Mouse (Mus musculus): Measurements from ENCODE around the gene Gpr155. TPM values are rescaled to one million over a fixed set of nuclear protein-coding genes. Genes with fewer than 3 reads are reported as not detected.

Gpr155 gene
- polyA plus RNA-seq, 1 experiment, result 6.2 TPM

DNA sequence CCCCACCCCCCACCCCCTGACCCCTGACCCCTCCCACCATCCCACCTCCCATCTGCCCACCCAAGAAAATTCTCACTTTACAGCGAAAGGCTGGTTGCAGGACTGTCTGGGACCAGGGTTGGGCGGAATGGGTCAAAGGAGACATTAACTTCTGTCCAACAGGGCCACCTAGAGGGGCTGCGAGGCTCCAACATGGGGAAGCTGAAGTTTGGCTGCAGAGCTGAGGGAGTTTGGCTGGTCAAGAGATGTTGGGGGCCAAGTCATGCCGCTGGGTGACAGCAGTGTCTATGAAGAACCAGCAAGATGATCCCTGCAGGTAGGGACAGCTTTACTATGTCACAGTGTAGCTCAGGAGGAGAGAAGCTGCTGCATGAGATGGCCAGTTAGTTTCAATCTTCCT, 32.9 kb upstream of the Gpr155 start:
- no peak overlapping the region for H3K27ac ChIP-seq (ENCODE audit: insufficient read depth, low read depth, low read length)
- 40% methylated on average over 4 of the region's 4 CpGs for WGBS
- H3K36me3 ChIP-seq (ENCODE audit: control insufficient read depth, insufficient read depth, low read length), result no peaks in the 10 kb centered on the region
- no peaks in the 10 kb centered on the region for H3K4me1 ChIP-seq (ENCODE audit: control insufficient read depth, insufficient read depth, low read length)
- H3K4me3 ChIP-seq (ENCODE audit: insufficient read depth, low read depth, low read length), result no peak overlapping the region
- peak; percentile 37 for DNase-seq
- H3K27me3 ChIP-seq (replicated peaks; ENCODE audit: control insufficient read depth, insufficient read depth, low read length), result no peaks in the 10 kb centered on the region
- no peak for TF ChIP-seq POLR2A (IDR thresholded peaks at IDR 0.05; ENCODE audit: low read depth, low read length)
- TF ChIP-seq CTCF (conservative IDR thresholded peaks at IDR 0.05; ENCODE audit: insufficient read depth, insufficient read length, low read depth, low read length), result peak; percentile 70

DNA sequence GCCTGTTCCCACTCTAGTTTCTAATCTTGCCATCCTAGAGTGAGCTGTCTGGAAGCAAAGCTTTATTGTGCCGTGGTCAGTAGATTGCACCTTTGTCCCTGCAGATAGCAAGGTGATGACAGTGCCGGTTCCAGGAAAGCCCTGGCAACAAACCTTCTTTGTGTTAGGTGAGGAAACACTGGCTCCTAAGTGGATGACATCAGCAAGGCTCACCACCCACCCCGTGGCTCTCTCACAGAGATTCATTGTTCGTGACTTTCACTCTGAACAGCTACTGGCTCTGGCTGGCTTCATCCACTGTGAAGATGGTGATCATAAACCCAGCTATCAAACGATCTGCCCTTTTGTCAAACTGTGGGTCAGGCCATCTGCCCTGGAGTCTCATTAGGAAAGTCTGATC, 29.5 kb upstream of the Gpr155 start:
- Histone ChIP-seq H3K27me3 (replicated peaks; ENCODE audit: control insufficient read depth, insufficient read depth, low read length) (no peaks in the 10 kb centered on the region), H3K27ac (ENCODE audit: insufficient read depth, low read depth, low read length) (no peak overlapping the region), H3K36me3 (ENCODE audit: control insufficient read depth, insufficient read depth, low read length) (no peaks in the 10 kb centered on the region), H3K4me3 (ENCODE audit: insufficient read depth, low read depth, low read length) (no peak overlapping the region), H3K4me1 (ENCODE audit: control insufficient read depth, insufficient read depth, low read length) (no peaks in the 10 kb centered on the region)
- TF ChIP-seq CTCF (conservative IDR thresholded peaks at IDR 0.05; ENCODE audit: insufficient read depth, insufficient read length, low read depth, low read length) (no peak), POLR2A (IDR thresholded peaks at IDR 0.05; ENCODE audit: low read depth, low read length) (no peak)
- no peak for DNase-seq
- WGBS, result 32% methylated on average over 5 of the region's 5 CpGs

DNA sequence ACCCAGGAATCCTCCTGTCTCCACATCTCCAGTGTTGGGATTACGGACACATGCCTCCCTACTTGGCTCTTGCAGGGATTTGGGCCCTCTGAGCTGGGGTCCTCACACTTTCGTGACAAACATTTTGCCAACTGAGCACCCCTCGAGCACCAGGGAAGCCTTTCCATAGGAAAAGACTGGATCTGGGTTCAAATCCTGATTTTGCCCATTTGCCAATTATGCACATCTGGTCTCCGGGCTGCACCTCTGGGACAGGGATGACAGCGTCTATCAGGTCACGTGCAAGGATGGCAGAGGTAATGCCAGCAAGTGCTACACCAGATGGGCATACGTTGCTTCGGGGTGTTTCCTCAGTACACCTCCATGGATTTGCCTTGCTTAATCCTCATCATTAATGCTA, 23.7 kb upstream of the Gpr155 start:
- H3K27ac ChIP-seq (ENCODE audit: insufficient read depth, low read depth, low read length), result no peak overlapping the region
- H3K4me1 ChIP-seq (ENCODE audit: control insufficient read depth, insufficient read depth, low read length), result no peaks in the 10 kb centered on the region
- no peaks in the 10 kb centered on the region for H3K36me3 ChIP-seq (ENCODE audit: control insufficient read depth, insufficient read depth, low read length)
- no peak for DNase-seq
- no peak overlapping the region for H3K4me3 ChIP-seq (ENCODE audit: insufficient read depth, low read depth, low read length)
- H3K27me3 ChIP-seq (replicated peaks; ENCODE audit: control insufficient read depth, insufficient read depth, low read length), result no peaks in the 10 kb centered on the region
- 97% methylated on average over 8 of the region's 8 CpGs for WGBS
- no peak for TF ChIP-seq CTCF (conservative IDR thresholded peaks at IDR 0.05; ENCODE audit: insufficient read depth, insufficient read length, low read depth, low read length)

DNA sequence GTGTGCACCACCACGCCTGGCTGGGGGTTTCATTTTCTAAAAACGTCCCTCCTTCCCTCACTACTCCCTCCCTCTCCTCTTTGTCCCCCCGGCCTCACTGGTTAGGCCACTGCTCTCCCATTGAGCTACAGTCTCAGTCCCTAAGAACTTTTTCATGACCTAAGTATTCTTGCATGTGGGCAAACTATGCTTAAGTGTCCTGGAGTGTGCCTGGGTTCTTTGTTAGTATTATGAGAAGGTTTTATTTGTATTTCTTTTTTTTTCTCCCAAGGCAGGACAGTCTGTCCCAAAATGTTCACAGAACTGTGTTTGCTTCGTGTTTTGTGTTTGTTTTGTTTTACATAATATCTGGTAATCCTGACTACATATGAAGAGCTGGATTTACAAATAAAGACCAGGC, 21.3 kb upstream of the Gpr155 start:
- Histone ChIP-seq H3K36me3 (ENCODE audit: control insufficient read depth, insufficient read depth, low read length) (no peaks in the 10 kb centered on the region), H3K27ac (ENCODE audit: insufficient read depth, low read depth, low read length) (no peak overlapping the region), H3K4me1 (ENCODE audit: control insufficient read depth, insufficient read depth, low read length) (no peaks in the 10 kb centered on the region), H3K27me3 (replicated peaks; ENCODE audit: control insufficient read depth, insufficient read depth, low read length) (no peaks in the 10 kb centered on the region), H3K4me3 (ENCODE audit: insufficient read depth, low read depth, low read length) (no peak overlapping the region)
- TF ChIP-seq POLR2A (IDR thresholded peaks at IDR 0.05; ENCODE audit: low read depth, low read length) (no peak), CTCF (conservative IDR thresholded peaks at IDR 0.05; ENCODE audit: insufficient read depth, insufficient read length, low read depth, low read length) (no peak)
- no peak for DNase-seq
- 70% methylated on average over 4 of the region's 4 CpGs for whole genome bisulfite sequencing

DNA sequence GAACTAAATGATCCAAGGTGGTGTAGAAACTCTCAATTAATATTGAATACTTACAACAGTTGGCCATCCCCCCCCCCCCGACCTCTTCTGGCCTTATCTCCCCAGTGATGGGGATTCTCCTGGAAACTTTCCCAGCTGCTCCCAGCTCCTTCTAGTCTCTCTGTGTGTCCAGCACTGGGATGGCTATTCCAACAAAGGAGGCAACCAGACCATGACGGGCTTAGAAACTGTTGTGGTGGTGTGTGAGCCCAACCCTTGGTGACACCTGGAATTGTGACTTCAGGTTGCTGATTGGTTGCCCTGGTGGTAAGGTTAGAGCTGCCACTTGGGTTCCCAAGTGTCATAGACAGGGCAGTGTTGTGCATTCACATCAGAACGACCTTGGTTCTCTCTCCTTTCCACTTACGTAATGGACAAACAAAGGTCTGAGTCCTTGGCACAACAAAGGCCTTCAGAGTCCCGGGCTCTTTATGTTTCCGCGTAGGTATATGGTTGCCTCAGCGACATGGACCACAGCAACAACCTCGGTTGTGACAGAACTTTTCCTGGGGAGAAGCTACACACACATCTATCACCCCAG, 20.1 kb upstream of the Gpr155 start:
- Histone ChIP-seq H3K27me3 (replicated peaks; ENCODE audit: control insufficient read depth, insufficient read depth, low read length) (no peaks in the 10 kb centered on the region), H3K27ac (ENCODE audit: insufficient read depth, low read depth, low read length) (no peak overlapping the region), H3K4me3 (ENCODE audit: insufficient read depth, low read depth, low read length) (no peak overlapping the region), H3K36me3 (ENCODE audit: control insufficient read depth, insufficient read depth, low read length) (no peaks in the 10 kb centered on the region), H3K4me1 (ENCODE audit: control insufficient read depth, insufficient read depth, low read length) (no peaks in the 10 kb centered on the region)
- TF ChIP-seq CTCF (conservative IDR thresholded peaks at IDR 0.05; ENCODE audit: insufficient read depth, insufficient read length, low read depth, low read length) (no peak), POLR2A (IDR thresholded peaks at IDR 0.05; ENCODE audit: low read depth, low read length) (no peak)
- 80% methylated on average over 9 of the region's 9 CpGs for WGBS
- no peak for DNase-seq

DNA sequence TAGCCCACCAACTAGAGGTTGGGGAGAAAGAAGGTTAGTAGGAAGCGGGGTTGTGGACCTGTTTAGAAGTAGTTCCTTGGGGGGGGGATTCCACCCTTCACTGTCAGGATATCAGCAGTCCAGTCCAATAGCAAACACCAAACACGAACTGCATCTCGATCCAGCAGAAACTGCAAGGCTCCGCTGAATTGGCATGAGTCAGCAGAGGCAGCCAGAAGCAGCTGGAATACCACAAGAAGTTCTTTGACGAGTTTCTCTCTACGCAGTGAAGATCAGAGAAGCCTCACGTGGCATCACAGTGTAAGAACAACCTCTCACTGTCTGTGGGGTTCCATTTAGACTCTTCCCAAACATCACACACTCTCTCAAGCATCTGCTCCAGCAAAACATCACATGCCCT, 18.6 kb upstream of the Gpr155 start:
- H3K27ac ChIP-seq (ENCODE audit: insufficient read depth, low read depth, low read length), result no peak overlapping the region
- H3K4me3 ChIP-seq (ENCODE audit: insufficient read depth, low read depth, low read length), result no peak overlapping the region
- TF ChIP-seq CTCF (conservative IDR thresholded peaks at IDR 0.05; ENCODE audit: insufficient read depth, insufficient read length, low read depth, low read length) (no peak), POLR2A (IDR thresholded peaks at IDR 0.05; ENCODE audit: low read depth, low read length) (no peak)
- no peaks in the 10 kb centered on the region for H3K36me3 ChIP-seq (ENCODE audit: control insufficient read depth, insufficient read depth, low read length)
- DNase-seq, result no peak
- H3K4me1 ChIP-seq (ENCODE audit: control insufficient read depth, insufficient read depth, low read length), result no peaks in the 10 kb centered on the region
- H3K27me3 ChIP-seq (replicated peaks; ENCODE audit: control insufficient read depth, insufficient read depth, low read length), result no peaks in the 10 kb centered on the region
- WGBS, result 92% methylated on average over 7 of the region's 7 CpGs

DNA sequence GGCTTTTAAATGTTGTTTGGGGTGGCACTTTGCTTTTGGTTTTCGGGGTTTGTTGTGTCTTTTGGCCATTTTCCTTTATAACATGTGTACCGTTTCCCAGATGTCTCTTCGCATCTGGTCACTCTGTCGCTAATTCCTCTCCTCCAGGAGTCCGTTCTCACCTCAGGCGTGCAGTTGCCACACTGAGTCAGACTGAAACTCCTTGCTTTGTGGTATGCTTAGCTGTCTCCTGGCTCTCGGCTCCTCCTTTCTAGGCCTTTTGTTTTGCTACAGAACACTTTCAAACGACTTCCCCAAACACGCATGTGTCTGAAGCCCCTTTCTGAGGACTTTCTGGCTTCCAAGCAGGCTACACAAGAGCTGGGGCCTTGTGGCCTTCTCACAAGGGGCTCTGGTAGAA, 18.1 kb upstream of the Gpr155 start:
- 86% methylated on average over 9 of the region's 9 CpGs for WGBS
- H3K4me3 ChIP-seq (ENCODE audit: insufficient read depth, low read depth, low read length), result no peak overlapping the region
- TF ChIP-seq CTCF (conservative IDR thresholded peaks at IDR 0.05; ENCODE audit: insufficient read depth, insufficient read length, low read depth, low read length) (no peak), POLR2A (IDR thresholded peaks at IDR 0.05; ENCODE audit: low read depth, low read length) (no peak)
- no peak for DNase-seq
- no peaks in the 10 kb centered on the region for H3K36me3 ChIP-seq (ENCODE audit: control insufficient read depth, insufficient read depth, low read length)
- no peak overlapping the region for H3K27ac ChIP-seq (ENCODE audit: insufficient read depth, low read depth, low read length)
- no peaks in the 10 kb centered on the region for H3K4me1 ChIP-seq (ENCODE audit: control insufficient read depth, insufficient read depth, low read length)
- no peaks in the 10 kb centered on the region for H3K27me3 ChIP-seq (replicated peaks; ENCODE audit: control insufficient read depth, insufficient read depth, low read length)

All from kidney, adult 2 months (tissue).